Mouse (Mus musculus) gastrocnemius, adult 8-10 months (tissue): ENCODE measurements around the gene Rad23a. TPM values are rescaled to one million over a fixed set of nuclear protein-coding genes. Genes with fewer than 3 reads are reported as not detected.
"Not testable (repeated sequence)": the region's sequence is repeated elsewhere in the genome, so short reads cannot be mapped to it uniquely, and the experiment has no call there.

ENCODE experiments used
- DNase-seq, 2 experiments: peaks; one replicate each; pipeline ENCODE4 v3.0.0; 2022; ENCODE audit warnings: low spot score in 2 of 2
- total RNA-seq, 4 experiments: library from RNA; stranded (reverse); gene quantifications; 2 replicates each; pipeline ENCODE4 v1.2.4; 2022

Rad23a gene
- total RNA-seq, 4 experiments from 2014 or later = 168 to 185 (median 180) TPM

- DNase-seq = no peak
Measured at GRCm38 (mm10) chr8:84841514-84841913, 1.0 kb upstream of the Rad23a start.

- no peak for DNase-seq
Measured at GRCm38 (mm10) chr8:84839875-84840247, 604 bp downstream of the Rad23a start.

- DNase-seq = no peak
Measured at GRCm38 (mm10) chr8:84839411-84839810, 1.1 kb downstream of the Rad23a start.

DNA sequence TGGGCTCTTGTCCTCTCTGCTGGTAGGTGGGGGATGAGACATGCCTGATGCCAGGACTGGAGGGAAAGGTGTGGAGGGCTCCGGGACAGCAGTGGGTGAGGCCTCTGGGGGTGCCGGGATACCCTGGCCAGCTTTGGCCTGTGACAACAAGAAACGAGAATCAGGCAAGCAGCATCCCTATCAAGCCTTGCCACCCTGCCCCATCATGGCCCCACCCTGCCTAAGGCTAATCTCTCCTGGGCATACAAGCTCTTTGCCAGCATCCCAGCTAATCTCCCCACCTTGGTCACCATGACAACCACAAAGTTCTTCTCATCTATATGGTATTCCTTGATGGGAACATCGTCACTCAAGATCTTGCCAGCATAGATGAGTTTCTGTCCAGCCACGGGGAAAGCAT is 2.0 kb downstream of the Rad23a start:
- no peak for DNase-seq

- no peak for DNase-seq
Measured at GRCm38 (mm10) chr8:84837912-84838470, 2.5 kb downstream of the Rad23a start.

- DNase-seq = no peak
Measured at GRCm38 (mm10) chr8:84837149-84837911, 3.1 kb downstream of the Rad23a start.

DNA sequence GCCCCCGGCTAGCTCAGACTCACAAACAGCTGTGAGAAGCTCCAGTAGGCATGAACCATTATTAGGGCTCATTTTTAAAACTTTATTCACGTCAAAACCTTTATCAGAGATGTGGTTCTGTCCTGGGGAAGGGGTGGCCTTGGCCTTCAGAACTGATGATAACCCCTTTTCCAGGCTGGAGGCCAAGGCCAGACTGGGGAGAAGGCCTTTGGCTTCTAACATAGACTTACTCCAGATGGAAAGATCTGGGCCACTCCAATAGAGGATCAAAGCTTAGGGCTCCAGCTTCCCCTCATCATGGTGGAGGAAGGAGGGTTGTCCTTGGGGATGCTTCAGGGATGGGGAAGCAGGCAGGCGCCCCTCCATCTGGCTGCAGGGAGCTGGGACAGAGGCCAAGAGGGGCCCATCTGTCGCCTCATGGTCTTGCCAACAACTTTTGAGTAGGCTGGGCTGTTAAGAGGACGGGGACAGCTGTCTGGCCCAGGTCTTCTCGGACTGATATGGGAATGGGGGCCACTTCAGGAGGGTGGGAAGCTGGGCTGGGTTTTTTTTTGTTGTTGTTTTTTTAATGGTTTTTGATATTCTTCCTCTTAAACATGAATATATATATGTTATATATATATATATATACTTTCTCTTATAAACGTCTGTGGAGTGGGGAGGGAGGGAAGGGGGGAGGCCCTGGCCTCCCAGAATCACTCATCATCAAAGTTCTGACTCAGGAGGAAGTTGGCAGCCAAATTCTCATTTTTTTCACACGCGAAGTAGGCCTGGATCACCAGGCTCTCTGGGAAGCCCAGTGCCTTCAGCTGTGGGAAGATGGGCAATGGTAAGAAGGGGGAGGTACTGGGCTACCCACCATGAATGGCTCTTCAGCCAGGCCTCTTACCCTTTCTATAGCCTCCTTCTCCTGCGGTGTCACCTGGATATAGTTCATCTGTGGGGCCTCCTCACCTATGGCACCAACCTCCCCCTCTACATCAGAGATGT is 5.3 kb downstream of the Rad23a start:
- no peak for DNase-seq

DNA sequence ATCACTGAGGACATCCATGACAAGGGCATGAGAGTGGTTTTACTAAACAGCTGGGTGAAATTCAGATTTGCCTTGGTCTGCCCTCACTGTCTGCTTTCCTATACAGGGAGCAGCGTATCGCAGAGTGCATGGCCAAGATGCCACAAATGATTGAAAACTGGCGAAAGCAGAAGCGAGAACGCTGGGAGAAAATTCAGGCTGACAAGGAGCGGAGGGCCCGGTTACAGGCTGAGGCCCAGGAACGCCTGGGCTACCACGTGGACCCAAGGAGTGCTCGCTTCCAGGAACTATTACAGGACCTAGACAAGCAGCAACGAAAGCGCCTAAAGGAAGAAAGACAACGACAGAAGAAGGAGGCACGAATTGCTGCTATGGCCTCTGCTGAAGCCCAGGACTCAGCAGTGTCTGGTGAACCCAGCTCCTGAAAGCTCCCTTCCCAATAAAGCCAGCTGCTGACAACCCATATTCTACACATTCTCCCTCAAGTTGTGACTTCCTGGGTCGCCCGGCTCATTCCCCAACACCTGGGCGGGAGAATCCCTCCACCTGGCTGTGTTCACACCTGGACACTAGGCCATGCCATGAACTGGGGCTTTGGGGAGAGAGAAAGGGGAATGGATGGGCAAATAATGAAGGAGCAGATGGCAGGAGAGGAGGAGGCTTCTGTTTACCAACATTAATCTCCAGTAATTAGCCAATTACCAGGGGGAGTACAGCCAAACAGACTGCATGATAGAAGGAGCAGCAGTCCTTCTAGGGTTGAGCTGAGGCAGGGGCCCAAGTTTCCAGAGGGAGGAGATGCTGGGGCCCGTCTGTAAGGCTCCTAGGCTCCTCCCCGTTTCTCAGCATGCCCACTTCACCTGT is 6.2 kb downstream of the Rad23a start:
- no peak for DNase-seq

DNA sequence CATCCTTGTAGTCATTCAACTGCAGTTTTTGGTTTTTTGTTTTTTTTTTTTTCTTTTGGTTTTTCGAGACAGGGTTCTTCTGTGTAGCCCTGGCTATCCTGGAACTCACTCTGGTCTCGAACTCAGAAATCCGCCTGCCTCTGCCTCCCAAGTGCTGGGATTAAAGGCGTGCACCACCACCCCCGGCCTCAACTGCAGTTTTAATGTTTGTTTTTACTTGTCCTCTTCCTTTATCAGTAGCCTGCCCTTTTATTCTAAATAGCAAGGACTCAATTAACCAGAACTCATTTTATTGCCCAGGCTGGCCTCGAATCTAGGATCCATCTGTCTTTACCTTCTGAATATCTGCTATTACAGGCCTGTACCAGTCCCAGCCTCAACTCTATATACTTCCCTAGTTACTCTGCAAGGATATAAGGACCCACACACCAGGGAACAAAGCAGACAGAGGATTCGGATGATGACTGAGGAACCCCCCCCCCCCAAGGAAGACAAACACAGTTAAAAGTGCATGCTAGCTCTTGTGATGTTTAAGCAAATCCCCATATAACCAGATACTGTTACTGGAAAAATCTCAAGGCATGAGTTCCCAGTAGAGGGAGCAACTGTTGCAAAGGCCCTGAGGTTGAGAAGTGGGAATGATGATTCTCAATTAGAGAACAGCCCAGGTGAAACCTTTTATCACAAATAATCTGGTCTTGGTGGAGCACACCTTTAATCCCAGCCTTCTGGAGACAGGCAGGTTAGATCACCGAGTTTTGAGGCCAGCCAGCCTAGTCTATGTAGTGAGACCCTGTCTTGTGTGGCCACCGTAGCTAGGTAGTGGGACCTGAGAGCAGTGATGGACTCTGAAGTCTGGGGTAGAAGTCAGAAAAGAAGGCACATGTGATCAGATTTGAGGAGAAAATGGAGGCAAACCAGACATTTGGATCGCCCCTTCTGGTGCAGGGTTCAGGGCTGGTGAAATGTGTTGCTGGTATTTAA is 7.4 kb downstream of the Rad23a start:
- no peak for DNase-seq

DNA sequence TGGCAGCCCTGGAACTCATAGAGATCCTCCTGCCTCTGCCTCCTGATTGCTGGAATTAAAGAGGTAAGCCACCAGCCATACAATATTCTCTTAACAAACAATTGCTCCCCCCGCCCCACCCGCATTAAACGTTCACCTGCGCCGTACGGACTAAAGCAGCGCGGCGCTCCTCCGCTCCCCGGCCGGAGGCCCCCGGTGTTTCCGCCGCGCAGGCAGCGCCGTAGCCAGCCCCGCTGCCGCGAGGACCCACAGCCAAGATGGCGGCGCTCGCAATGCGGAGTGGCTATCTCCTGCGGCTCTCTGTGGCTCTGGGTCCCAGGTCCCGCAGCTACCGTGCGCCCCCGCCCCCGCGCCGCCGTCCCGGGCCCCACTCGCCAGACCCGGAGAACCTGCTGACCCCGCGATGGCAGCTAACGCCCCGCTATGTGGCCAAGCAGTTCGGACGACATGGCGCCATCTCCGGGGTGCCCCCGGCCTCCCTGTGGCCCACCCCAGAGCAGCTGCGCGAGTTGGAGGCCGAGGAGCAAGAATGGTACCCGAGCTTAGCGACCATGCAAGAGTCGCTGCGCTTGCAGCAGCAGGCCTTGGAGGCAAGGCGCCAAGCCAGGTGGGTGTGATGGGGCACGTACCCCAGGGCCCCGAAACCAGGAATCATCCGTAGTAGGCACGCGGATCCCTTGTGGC is 8.3 kb downstream of the Rad23a start:
- DNase-seq = peak; percentile 65 to 72

- DNase-seq = peak; percentile 33 to 67
Measured at GRCm38 (mm10) chr8:84831490-84831889, 9.0 kb downstream of the Rad23a start, which contains the start of gene Gadd45gip1. TSS of gene Gadd45gip1 (plus strand) at chr8:84831522.

- not testable (repeated sequence) for DNase-seq
Measured at GRCm38 (mm10) chr8:84826518-84826917, 13.9 kb downstream of the Rad23a start.

DNA sequence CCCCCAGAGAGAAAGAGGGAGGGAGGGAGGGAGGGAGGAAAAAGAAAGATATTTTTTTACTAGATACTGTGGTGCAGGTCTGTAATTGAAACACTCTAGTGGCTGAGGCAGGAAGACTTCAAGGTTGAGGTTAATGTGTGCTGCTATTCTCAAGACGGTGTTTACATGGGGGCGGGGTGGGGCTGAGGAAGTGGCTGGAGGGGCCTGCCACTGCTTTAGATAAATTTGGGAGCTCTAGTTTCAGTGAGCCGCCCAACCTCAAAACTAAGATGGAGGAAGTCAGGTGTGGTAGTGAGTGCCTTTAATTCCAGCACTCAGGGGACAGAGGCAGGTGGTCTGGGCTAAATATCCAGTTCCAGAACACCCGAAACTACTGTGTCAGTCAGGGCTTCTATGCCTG is 14.8 kb downstream of the Rad23a start:
- no peak for DNase-seq

DNA sequence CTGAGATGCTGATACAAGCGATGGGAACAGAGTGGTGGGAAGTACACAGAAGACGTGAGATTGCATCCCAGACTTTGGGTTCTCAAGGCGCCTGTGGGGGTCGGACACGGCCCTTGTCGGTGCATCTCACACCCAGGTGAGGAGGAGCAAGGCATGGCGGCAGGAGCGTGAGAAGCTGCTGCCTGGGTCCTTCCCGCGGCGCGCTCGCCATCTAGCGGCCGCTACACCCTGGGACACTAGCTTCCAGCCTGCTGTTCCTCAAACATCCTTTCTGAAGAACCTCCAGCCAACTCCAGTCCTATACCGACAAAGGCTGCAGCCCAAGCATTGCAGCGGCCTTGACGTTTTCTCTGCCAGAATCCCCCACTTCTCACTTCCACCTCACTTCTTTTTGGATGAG is 16.8 kb downstream of the Rad23a start:
- DNase-seq = no peak

DNA sequence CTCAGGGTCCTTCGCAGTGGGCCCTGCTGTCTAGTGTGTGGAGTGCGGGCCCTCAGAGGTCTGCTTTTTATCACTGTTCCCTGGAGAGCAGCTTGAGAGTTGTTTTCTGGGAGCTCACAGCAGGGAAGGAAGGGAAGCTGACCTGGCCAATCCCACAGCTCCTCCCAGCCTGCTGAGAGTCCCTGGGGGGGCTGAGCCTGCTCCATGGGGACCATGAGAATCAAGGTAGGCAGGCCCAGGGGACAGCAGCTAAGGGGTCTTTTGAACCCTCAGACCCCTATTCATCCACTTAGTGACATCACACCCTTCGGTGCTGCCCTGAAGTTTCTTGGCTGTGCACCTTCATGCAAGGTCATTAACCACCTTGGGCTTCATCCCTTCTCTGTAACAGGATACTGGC is 17.7 kb downstream of the Rad23a start, which contains the start of gene Dand5:
Dand5 (minus strand) TSS at position 101 of the 400 bp plus-strand sequence.
- DNase-seq = no peak

- DNase-seq = no peak
Measured at GRCm38 (mm10) chr8:84816117-84816516, 24.3 kb downstream of the Rad23a start.

GRCm38 (mm10) chr8:84815547-84815946 is 24.9 kb downstream of the Rad23a start:
- DNase-seq = peak; percentile 96 to 97

- no peak for DNase-seq
Measured at GRCm38 (mm10) chr8:84814555-84815441, 25.7 kb downstream of the Rad23a start.
